Mouse (Mus musculus) C2C12 (cell line): ENCODE data around the gene Flnb. TPM values are rescaled to one million over a fixed set of nuclear protein-coding genes. Genes with fewer than 3 reads are reported as not detected.

Experiments used
- H3K27me3 ChIP-seq: one replicate; pipeline ENCODE4 v1.6.1; 2011; ENCODE audit not compliant: control insufficient read depth, insufficient read depth, insufficient read length
- H3K36me3 ChIP-seq: one replicate; pipeline ENCODE4 v1.6.1; 2011; ENCODE audit not compliant: control insufficient read depth, insufficient read depth
- H3K4me3 ChIP-seq: one replicate; pipeline ENCODE4 v1.5.1; 2011; ENCODE audit warnings: mild to moderate bottlenecking, control low read depth; ENCODE audit not compliant: poor library complexity, insufficient read depth, severe bottlenecking
- H3K79me2 ChIP-seq: one replicate; pipeline ENCODE4 v1.6.1; 2011; ENCODE audit not compliant: control insufficient read depth, insufficient read depth
- H3K79me3 ChIP-seq: one replicate; pipeline ENCODE4 v1.6.1; 2011; ENCODE audit warnings: low read depth, control low read depth
- H3ac ChIP-seq: one replicate; pipeline ENCODE3; 2011; ENCODE audit warnings: low read depth; ENCODE audit not compliant: control insufficient read depth, insufficient read length
- CEBPB ChIP-seq: IDR thresholded peaks from one replicate; pipeline ENCODE4 v1.6.1; 2011; ENCODE audit warnings: low read depth, mild to moderate bottlenecking, control low read depth, moderate library complexity
- CTCF ChIP-seq: IDR thresholded peaks from one replicate; pipeline ENCODE4 v1.5.1; 2011; ENCODE audit not compliant: control insufficient read depth, insufficient read depth, insufficient read length
- FOSL1 ChIP-seq: IDR thresholded peaks from one replicate; pipeline ENCODE4 v1.8.0; 2011; ENCODE audit warnings: mild to moderate bottlenecking, low read length; ENCODE audit not compliant: poor library complexity, insufficient read depth, severe bottlenecking
- MAX ChIP-seq: IDR thresholded peaks from one replicate; pipeline ENCODE4 v1.6.1; 2011; ENCODE audit warnings: mild to moderate bottlenecking, control low read depth
- MYOD1 ChIP-seq: IDR thresholded peaks from one replicate; pipeline ENCODE4 v1.6.1; 2011; ENCODE audit warnings: low read depth; ENCODE audit not compliant: control insufficient read depth, insufficient read length
- MYOG ChIP-seq: IDR thresholded peaks from one replicate; pipeline ENCODE4 v1.6.1; 2011; ENCODE audit not compliant: control insufficient read depth, insufficient read length; ENCODE audit errors: extremely low read depth
- USF1 ChIP-seq: IDR thresholded peaks from one replicate; pipeline ENCODE4 v1.6.1; 2011; ENCODE audit warnings: low read depth, mild to moderate bottlenecking, control low read depth, moderate library complexity
- polyA plus RNA-seq: library from polyadenylated mRNA; unstranded; fragments of >200 nt; fragmentation: generic; extraction: Trizol; gene quantifications from one replicate; pipeline ENCODE4 v1.2.1, GENCODE M21; 2012; ENCODE audit warnings: missing spikeins

Flnb gene
- polyA plus RNA-seq, 1 experiment: 154 TPM

- H3K79me3 ChIP-seq: no peaks in the 10 kb centered on the region
- H3K36me3 ChIP-seq: peaks cover 96% of the 10 kb centered on the region
- TF ChIP-seq CEBPB: no peak
- TF ChIP-seq CTCF: no peak
- TF ChIP-seq FOSL1: no peak
- H3ac ChIP-seq: no peak overlapping the region
- H3K27me3 ChIP-seq: no peaks in the 10 kb centered on the region
- no peak overlapping the region for H3K4me3 ChIP-seq
- H3K79me2 ChIP-seq: peaks cover 9% of the 10 kb centered on the region
Observed at GRCm38 (mm10) chr14:7896699-7897098, 78.9 kb downstream of the Flnb start.

- no peaks in the 10 kb centered on the region for H3K27me3 ChIP-seq
- H3K4me3 ChIP-seq: no peak overlapping the region
- H3K36me3 ChIP-seq: peaks cover 96% of the 10 kb centered on the region
- peaks cover 24% of the 10 kb centered on the region for H3K79me2 ChIP-seq
- no peak overlapping the region for H3ac ChIP-seq
- peaks cover 3% of the 10 kb centered on the region for H3K79me3 ChIP-seq
- TF ChIP-seq MYOD1 (no peak), FOSL1 (no peak), CTCF (no peak), MAX (no peak), USF1 (no peak)
Observed at GRCm38 (mm10) chr14:7899986-7900385, 82.2 kb downstream of the Flnb start.

- Histone ChIP-seq H3K79me3 (peaks cover 3% of the 10 kb centered on the region), H3K4me3 (no peak overlapping the region), H3ac (no peak overlapping the region), H3K36me3 (peaks cover 98% of the 10 kb centered on the region), H3K27me3 (no peaks in the 10 kb centered on the region), H3K79me2 (peaks cover 30% of the 10 kb centered on the region)
- no peak for TF ChIP-seq USF1
- peak; percentile 30 for TF ChIP-seq MYOD1
Observed at GRCm38 (mm10) chr14:7900481-7901049, 82.8 kb downstream of the Flnb start.

GRCm38 (mm10) chr14:7901484-7902240, 83.9 kb downstream of the Flnb start:
- peaks cover 41% of the 10 kb centered on the region for H3K79me2 ChIP-seq
- peaks cover 3% of the 10 kb centered on the region for H3K79me3 ChIP-seq
- H3K27me3 ChIP-seq: no peaks in the 10 kb centered on the region
- TF ChIP-seq CTCF: no peak
- TF ChIP-seq MYOG: no peak
- TF ChIP-seq MYOD1: no peak
- TF ChIP-seq MAX: no peak
- no peak for TF ChIP-seq FOSL1
- TF ChIP-seq USF1: no peak
- no peak for TF ChIP-seq CEBPB
- H3K36me3 ChIP-seq: peaks cover 100% of the 10 kb centered on the region
- no peak overlapping the region for H3K4me3 ChIP-seq
- H3ac ChIP-seq: no peak overlapping the region

GRCm38 (mm10) chr14:7907058-7907457, 89.3 kb downstream of the Flnb start:
- peaks cover 99% of the 10 kb centered on the region for H3K36me3 ChIP-seq
- no peak overlapping the region for H3ac ChIP-seq
- TF ChIP-seq MAX (no peak), CTCF (no peak), CEBPB (no peak), FOSL1 (no peak), USF1 (no peak), MYOD1 (no peak), MYOG (no peak)

GRCm38 (mm10) chr14:7909472-7909871, 91.7 kb downstream of the Flnb start:
- Histone ChIP-seq H3ac (no peak overlapping the region), H3K27me3 (no peaks in the 10 kb centered on the region), H3K36me3 (peaks cover 99% of the 10 kb centered on the region), H3K79me3 (no peaks in the 10 kb centered on the region), H3K79me2 (peaks cover 31% of the 10 kb centered on the region), H3K4me3 (no peak overlapping the region)
- TF ChIP-seq MAX: no peak
- TF ChIP-seq FOSL1: no peak
- TF ChIP-seq MYOD1: no peak
- no peak for TF ChIP-seq CEBPB
- no peak for TF ChIP-seq USF1
- TF ChIP-seq MYOG: no peak
- no peak for TF ChIP-seq CTCF

More at GRCm38 (mm10) chr14:7907058-7907457, 89.3 kb downstream of the Flnb start:
- Histone ChIP-seq H3K79me3 (peaks cover 3% of the 10 kb centered on the region), H3K4me3 (no peak overlapping the region), H3K79me2 (peaks cover 41% of the 10 kb centered on the region), H3K27me3 (no peaks in the 10 kb centered on the region)
